Mouse (Mus musculus) myocyte (in vitro differentiated cells): ENCODE measurements around the gene Tnfrsf8. TPM values are rescaled to one million over a fixed set of nuclear protein-coding genes. Genes with fewer than 3 reads are reported as not detected.

Source experiments
- H3K27me3 ChIP-seq: one replicate; pipeline ENCODE4 v1.6.1; 2011; ENCODE audit not compliant: control insufficient read depth, insufficient read depth, insufficient read length
- H3K36me3 ChIP-seq: one replicate; pipeline ENCODE4 v1.6.1; 2011; ENCODE audit not compliant: control insufficient read depth, insufficient read depth
- H3K4me2 ChIP-seq: one replicate; pipeline ENCODE4 v1.6.1; 2011; ENCODE audit warnings: low read depth, control low read depth
- H3K4me3 ChIP-seq: one replicate; pipeline ENCODE4 v1.5.1; 2011; ENCODE audit warnings: mild to moderate bottlenecking, control low read depth, moderate library complexity
- H3K79me2 ChIP-seq: one replicate; pipeline ENCODE4 v1.6.1; 2011; ENCODE audit not compliant: control insufficient read depth, insufficient read depth
- H3ac ChIP-seq: one replicate; pipeline ENCODE4 v1.6.1; 2011; ENCODE audit not compliant: control insufficient read depth, insufficient read length
- CEBPB ChIP-seq: IDR thresholded peaks from 2 replicates; pipeline ENCODE4 v1.6.1; 2011; ENCODE audit warnings: mild to moderate bottlenecking, moderate library complexity; ENCODE audit not compliant: poor library complexity, insufficient read depth, severe bottlenecking
- E2F4 ChIP-seq: IDR thresholded peaks from one replicate; pipeline ENCODE4 v1.6.1; 2011; ENCODE audit warnings: mild to moderate bottlenecking, control low read depth, moderate library complexity; ENCODE audit not compliant: insufficient read depth
- MAX ChIP-seq: IDR thresholded peaks from one replicate; pipeline ENCODE4 v1.6.1; 2011; ENCODE audit warnings: low read depth, mild to moderate bottlenecking, control low read depth
- MYOD1 ChIP-seq, 3 experiments: IDR thresholded peaks; one replicate each; pipeline ENCODE4 v1.6.1; 2011; ENCODE audit warnings: control low read depth in 2 of 3, low read depth in 2 of 3, mild to moderate bottlenecking in 2 of 3, moderate library complexity in 1 of 3; ENCODE audit not compliant: insufficient read length in 2 of 3, control insufficient read depth in 1 of 3
- MYOG ChIP-seq, 3 experiments: IDR thresholded peaks; one replicate each; pipeline ENCODE4 v1.6.1; 2011; ENCODE audit warnings: control low read depth in 2 of 3, low read depth in 2 of 3, mild to moderate bottlenecking in 2 of 3; ENCODE audit not compliant: insufficient read length in 2 of 3, control insufficient read depth in 1 of 3, insufficient read depth in 1 of 3
- POLR2A ChIP-seq: IDR thresholded peaks from one replicate; pipeline ENCODE4 v1.6.1; 2011; ENCODE audit warnings: low read depth, mild to moderate bottlenecking, control low read depth, moderate library complexity; ENCODE audit not compliant: insufficient read length
- POLR2AphosphoS2 ChIP-seq: IDR thresholded peaks from one replicate; pipeline ENCODE4 v1.6.1; 2011; ENCODE audit warnings: low read depth, control low read depth; ENCODE audit not compliant: insufficient read length
- REST ChIP-seq: IDR thresholded peaks from one replicate; pipeline ENCODE4 v1.6.1; 2011; ENCODE audit warnings: mild to moderate bottlenecking, control low read depth, moderate library complexity; ENCODE audit not compliant: insufficient read depth, insufficient read length
- SRF ChIP-seq: IDR thresholded peaks from one replicate; pipeline ENCODE4 v1.6.1; 2011; ENCODE audit warnings: low read depth; ENCODE audit not compliant: control insufficient read depth, insufficient read length
- TCF12 ChIP-seq: IDR thresholded peaks from one replicate; pipeline ENCODE4 v1.6.1; 2011; ENCODE audit warnings: mild to moderate bottlenecking, control low read depth; ENCODE audit not compliant: poor library complexity, insufficient read depth, severe bottlenecking
- TCF3 ChIP-seq: IDR thresholded peaks from one replicate; pipeline ENCODE4 v1.6.1; 2011; ENCODE audit warnings: low read depth, control low read depth; ENCODE audit not compliant: insufficient read length
- USF1 ChIP-seq: IDR thresholded peaks from one replicate; pipeline ENCODE4 v1.6.1; 2011; ENCODE audit warnings: low read depth, mild to moderate bottlenecking, control low read depth, moderate library complexity
- polyA plus RNA-seq: library from polyadenylated mRNA; unstranded; fragments of >200 nt; fragmentation: generic; extraction: Trizol; gene quantifications from one replicate; pipeline ENCODE4 v1.2.1, GENCODE M21; 2012; ENCODE audit warnings: missing spikeins

Gene Tnfrsf8
- polyA plus RNA-seq, 1 experiment: 0.02 TPM

GRCm38 (mm10) chr4:145267631-145268110 is 47.3 kb downstream of the Tnfrsf8 start:
- H3K4me2 ChIP-seq: peak overlapping the region; percentile 30
- no peaks in the 10 kb centered on the region for H3K79me2 ChIP-seq
- no peaks in the 10 kb centered on the region for H3K36me3 ChIP-seq
- no peak overlapping the region for H3K4me3 ChIP-seq
- TF ChIP-seq MYOD1 (IDR thresholded peaks at IDR 0.05; ENCODE audit: control insufficient read depth in 1 of 3, insufficient read length in 2 of 3, low read depth in 2 of 3): peak; percentile 8 to 58 (median 53)
- peak in 1 of 3 experiments; percentile 40 for TF ChIP-seq MYOG (IDR thresholded peaks at IDR 0.05; ENCODE audit: control insufficient read depth in 1 of 3, insufficient read depth in 1 of 3, insufficient read length in 2 of 3, low read depth in 2 of 3)
- no peak for TF ChIP-seq MAX
- no peak for TF ChIP-seq REST
- no peak for TF ChIP-seq POLR2A
- no peak for TF ChIP-seq TCF12
- no peaks in the 10 kb centered on the region for H3K27me3 ChIP-seq
- no peak overlapping the region for H3ac ChIP-seq

- Histone ChIP-seq H3K79me2 (no peaks in the 10 kb centered on the region), H3ac (no peak overlapping the region), H3K36me3 (no peaks in the 10 kb centered on the region), H3K27me3 (no peaks in the 10 kb centered on the region), H3K4me3 (no peak overlapping the region), H3K4me2 (no peak overlapping the region)
- TF ChIP-seq SRF: no peak
- no peak for TF ChIP-seq REST
- no peak for TF ChIP-seq MYOD1 (IDR thresholded peaks at IDR 0.05; ENCODE audit: control insufficient read depth in 1 of 3, insufficient read length in 2 of 3, low read depth in 2 of 3)
- no peak for TF ChIP-seq POLR2AphosphoS2
- no peak for TF ChIP-seq MAX
- TF ChIP-seq MYOG (IDR thresholded peaks at IDR 0.05; ENCODE audit: control insufficient read depth in 1 of 3, insufficient read depth in 1 of 3, insufficient read length in 2 of 3, low read depth in 2 of 3): no peak
- TF ChIP-seq TCF12: no peak
- no peak for TF ChIP-seq CEBPB
- no peak for TF ChIP-seq E2F4
- TF ChIP-seq USF1: no peak
- TF ChIP-seq POLR2A: no peak
- TF ChIP-seq TCF3: no peak
Measured at GRCm38 (mm10) chr4:145266505-145266904, 48.5 kb downstream of the Tnfrsf8 start.

- Histone ChIP-seq H3K4me2 (no peak overlapping the region), H3K36me3 (no peaks in the 10 kb centered on the region), H3K27me3 (no peaks in the 10 kb centered on the region), H3K79me2 (no peaks in the 10 kb centered on the region), H3K4me3 (no peak overlapping the region), H3ac (no peak overlapping the region)
- TF ChIP-seq MAX (no peak), REST (no peak), CEBPB (no peak), TCF12 (no peak), SRF (no peak), MYOD1 (IDR thresholded peaks at IDR 0.05; ENCODE audit: control insufficient read depth in 1 of 3, insufficient read length in 2 of 3, low read depth in 2 of 3) (no peak), E2F4 (no peak), POLR2A (no peak)
Measured at GRCm38 (mm10) chr4:145264761-145265160, 50.2 kb downstream of the Tnfrsf8 start.

GRCm38 (mm10) chr4:145263583-145263982 is 51.4 kb downstream of the Tnfrsf8 start:
- TF ChIP-seq MYOG (IDR thresholded peaks at IDR 0.05; ENCODE audit: control insufficient read depth in 1 of 3, insufficient read depth in 1 of 3, insufficient read length in 2 of 3, low read depth in 2 of 3) (no peak), POLR2AphosphoS2 (no peak), CEBPB (no peak), USF1 (no peak), SRF (no peak), E2F4 (no peak), TCF12 (no peak), POLR2A (no peak), MYOD1 (IDR thresholded peaks at IDR 0.05; ENCODE audit: control insufficient read depth in 1 of 3, insufficient read length in 2 of 3, low read depth in 2 of 3) (no peak), REST (no peak), MAX (no peak), TCF3 (no peak)
- Histone ChIP-seq H3K36me3 (no peaks in the 10 kb centered on the region), H3ac (no peak overlapping the region), H3K4me2 (no peak overlapping the region), H3K79me2 (no peaks in the 10 kb centered on the region), H3K27me3 (no peaks in the 10 kb centered on the region), H3K4me3 (no peak overlapping the region)

GRCm38 (mm10) chr4:145260802-145261201 is 54.2 kb downstream of the Tnfrsf8 start:
- H3K27me3 ChIP-seq: no peaks in the 10 kb centered on the region
- no peak overlapping the region for H3ac ChIP-seq
- no peak for TF ChIP-seq MYOG (IDR thresholded peaks at IDR 0.05; ENCODE audit: control insufficient read depth in 1 of 3, insufficient read depth in 1 of 3, insufficient read length in 2 of 3, low read depth in 2 of 3)
- TF ChIP-seq MAX: no peak
- TF ChIP-seq SRF: no peak
- no peak for TF ChIP-seq MYOD1 (IDR thresholded peaks at IDR 0.05; ENCODE audit: control insufficient read depth in 1 of 3, insufficient read length in 2 of 3, low read depth in 2 of 3)
- TF ChIP-seq POLR2A: no peak
- TF ChIP-seq CEBPB: no peak
- TF ChIP-seq POLR2AphosphoS2: no peak
- no peak for TF ChIP-seq E2F4
- no peak overlapping the region for H3K4me2 ChIP-seq
- H3K36me3 ChIP-seq: no peaks in the 10 kb centered on the region
- no peak overlapping the region for H3K4me3 ChIP-seq
- H3K79me2 ChIP-seq: no peaks in the 10 kb centered on the region
